Mouse (Mus musculus): ENCODE data around the gene Necap2. TPM values are rescaled to one million over a fixed set of nuclear protein-coding genes. Genes with fewer than 3 reads are reported as not detected.

Necap2 gene
- polyA plus RNA-seq, 1 experiment = 27.3 TPM

GRCm38 (mm10) chr4:141020220-141020619 lies 57.9 kb downstream of the Necap2 start:
- no peak for TF ChIP-seq POLR2A (IDR thresholded peaks at IDR 0.05; ENCODE audit: control insufficient read depth, low read depth, low read length)
- TF ChIP-seq CTCF (IDR thresholded peaks at IDR 0.05; ENCODE audit: control insufficient read depth, insufficient read depth, insufficient replicate concordance, low read depth, low read length) = no peak

GRCm38 (mm10) chr4:141017657-141018436 lies 60.3 kb downstream of the Necap2 start:
- H3K36me3 ChIP-seq (ENCODE audit: control insufficient read depth, insufficient read depth, low read length) = no peaks in the 10 kb centered on the region
- TF ChIP-seq POLR2A (IDR thresholded peaks at IDR 0.05; ENCODE audit: control insufficient read depth, low read depth, low read length) (no peak), CTCF (IDR thresholded peaks at IDR 0.05; ENCODE audit: control insufficient read depth, insufficient read depth, insufficient replicate concordance, low read depth, low read length) (no peak)
- no peaks in the 10 kb centered on the region; the same call in 1 of the 2 replicates for H3K4me1 ChIP-seq (ENCODE audit: control insufficient read depth, insufficient read depth, low read length)
- H3K27me3 ChIP-seq (ENCODE audit: control insufficient read depth, insufficient read depth, low read length) = no peaks in the 10 kb centered on the region
- no peak overlapping the region for H3K4me3 ChIP-seq (ENCODE audit: control insufficient read depth, low read depth, low read length)
- H3K27ac ChIP-seq (ENCODE audit: control insufficient read depth, insufficient read depth, low read depth, low read length) = no peak overlapping the region

More at GRCm38 (mm10) chr4:141020220-141020619, 57.9 kb downstream of the Necap2 start:
- H3K36me3 ChIP-seq (ENCODE audit: control insufficient read depth, insufficient read depth, low read length) = no peaks in the 10 kb centered on the region
- H3K27me3 ChIP-seq (ENCODE audit: control insufficient read depth, insufficient read depth, low read length) = no peaks in the 10 kb centered on the region
- H3K27ac ChIP-seq (ENCODE audit: control insufficient read depth, insufficient read depth, low read depth, low read length) = no peak overlapping the region
- peaks cover 2% of the 10 kb centered on the region; the same call in 1 of the 2 replicates for H3K4me1 ChIP-seq (ENCODE audit: control insufficient read depth, insufficient read depth, low read length)
- no peak overlapping the region for H3K4me3 ChIP-seq (ENCODE audit: control insufficient read depth, low read depth, low read length)

Other genes with a start within 250 kb of the Necap2 start
- 0.47 and 0.58 TPM in 2 replicates for gene Padi1, start 232.6 kb downstream of the Necap2 start, polyA plus RNA-seq (2012; rRNA removed)
- 1.8 and 1.9 TPM in 2 replicates for gene Padi2, start 172.0 kb downstream of the Necap2 start, polyA plus RNA-seq (2012; rRNA removed)
- gene Sdhb, start 117.2 kb downstream of the Necap2 start, polyA plus RNA-seq (2012; rRNA removed) = 97.1 and 102 TPM in 2 replicates
- gene Atp13a2, start 91.5 kb downstream of the Necap2 start, polyA plus RNA-seq (2012; rRNA removed) = 40.8 and 41.6 TPM in 2 replicates
- gene Mfap2, start 67.9 kb downstream of the Necap2 start, polyA plus RNA-seq (2012; rRNA removed) = 2.3 and 4.7 TPM in 2 replicates
- 12.5 and 15.8 TPM in 2 replicates for gene Crocc, start 17.8 kb downstream of the Necap2 start, polyA plus RNA-seq (2012; rRNA removed)
- 518 and 561 TPM in 2 replicates for gene Spata21, start 10.0 kb upstream of the Necap2 start, polyA plus RNA-seq (2012; rRNA removed)
- gene Szrd1, start 61.4 kb upstream of the Necap2 start, polyA plus RNA-seq (2012; rRNA removed) = 8.2 and 8.6 TPM in 2 replicates
- gene Fbxo42, start 69.6 kb upstream of the Necap2 start, polyA plus RNA-seq (2012; rRNA removed) = 10.7 and 11.0 TPM in 2 replicates
- 2.3 and 2.9 TPM in 2 replicates for gene Rsg1, start 135.6 kb upstream of the Necap2 start, polyA plus RNA-seq (2012; rRNA removed)
- gene Arhgef19, start 161.1 kb upstream of the Necap2 start, polyA plus RNA-seq (2012; rRNA removed) = 0.65 and 1.3 TPM in 2 replicates
- gene Epha2, start 222.9 kb upstream of the Necap2 start, polyA plus RNA-seq (2012; rRNA removed) = 0.75 and 0.83 TPM in 2 replicates